Mouse (Mus musculus) T-helper 17 cell (primary cell): Measurements from ENCODE around the gene Dnah9.

Source experiments
- in situ Hi-C, 2 experiments: fragments of 300-600 bp; cut with MboI, MseI; formaldehyde crosslinking; loops; 1 replicate in 1 of 2; 2 replicates in 1 of 2; pipeline ENCODE4 v1.15.1; 2025; ENCODE audit warnings: high pct_unique_total_duplicates in 2 of 2

The Dnah9 gene

GRCm38 (mm10) chr11:65930359-65930758 lies 238.0 kb downstream of the Dnah9 start:
- in situ Hi-C loops, result no loop called here

- in situ Hi-C loops, result no loop called here
Observed at GRCm38 (mm10) chr11:65927962-65928361, 240.4 kb downstream of the Dnah9 start.

- in situ Hi-C loops, result no loop called here
Observed at GRCm38 (mm10) chr11:65918480-65919236, 249.7 kb downstream of the Dnah9 start.

GRCm38 (mm10) chr11:65909195-65909594 lies 259.2 kb downstream of the Dnah9 start:
- in situ Hi-C loops, result no loop called here

GRCm38 (mm10) chr11:65905487-65905886 lies 262.9 kb downstream of the Dnah9 start:
- in situ Hi-C loops, result no loop called here

GRCm38 (mm10) chr11:65903944-65904343 lies 264.4 kb downstream of the Dnah9 start:
- in situ Hi-C loops, result no loop called here

- in situ Hi-C loops, result loop anchor here in 1 of 2 experiments (10.0 kb wide), 1 partner anchor 1367 kb away; no protein-coding TSS in a partner anchor
Observed at GRCm38 (mm10) chr11:65881465-65881864, 286.9 kb downstream of the Dnah9 start.

GRCm38 (mm10) chr11:65877146-65877775 lies 291.1 kb downstream of the Dnah9 start:
- in situ Hi-C loops, result no loop called here

GRCm38 (mm10) chr11:65861476-65861875 lies 306.9 kb downstream of the Dnah9 start:
- in situ Hi-C loops, result loop anchor here in 1 of 2 experiments (10.0 kb wide), 1 partner anchor 847 kb away; no protein-coding TSS in a partner anchor

GRCm38 (mm10) chr11:65852066-65852465 lies 316.3 kb downstream of the Dnah9 start:
- in situ Hi-C loops, result loop anchor here in 1 of 2 experiments (10.0 kb wide), 1 partner anchor 367 kb away; no protein-coding TSS in a partner anchor

GRCm38 (mm10) chr11:65846446-65846845 lies 321.9 kb downstream of the Dnah9 start:
- in situ Hi-C loops, result no loop called here

GRCm38 (mm10) chr11:65838999-65839398 lies 329.4 kb downstream of the Dnah9 start:
- in situ Hi-C loops, result loop anchor here in 1 of 2 experiments (10.0 kb wide), 1 partner anchor 1056 kb away; no protein-coding TSS in a partner anchor

GRCm38 (mm10) chr11:65824556-65824955 lies 343.8 kb downstream of the Dnah9 start:
- in situ Hi-C loops, result loop anchor here (25.0 kb wide), 3 partner anchors 837 to 1263 kb away; partner anchors contain the start of genes Elac2 (in 1 of the 2), Myh3 (in 1 of the 2) and Tmem220 (in 1 of the 2)

GRCm38 (mm10) chr11:65820877-65821276 lies 347.5 kb downstream of the Dnah9 start:
- in situ Hi-C loops, result loop anchor here (25.0 kb wide), 3 partner anchors 834 to 1266 kb away; partner anchors contain the start of genes Elac2 (in 1 of the 2), Myh3 (in 1 of the 2) and Tmem220 (in 1 of the 2)

GRCm38 (mm10) chr11:65820280-65820679 lies 348.1 kb downstream of the Dnah9 start:
- in situ Hi-C loops, result loop anchor here (25.0 kb wide), 3 partner anchors 833 to 1267 kb away; partner anchors contain the start of genes Elac2 (in 1 of the 2), Myh3 (in 1 of the 2) and Tmem220 (in 1 of the 2)

GRCm38 (mm10) chr11:65818193-65818592 lies 350.2 kb downstream of the Dnah9 start:
- in situ Hi-C loops, result loop anchor here (5.0 to 25.0 kb wide), 4 partner anchors 76 to 1269 kb away; partner anchors contain the start of genes Elac2 (in 1 of the 2), Myh3 (in 1 of the 2) and Tmem220 (in 1 of the 2)

GRCm38 (mm10) chr11:65816237-65816636 lies 352.1 kb downstream of the Dnah9 start:
- in situ Hi-C loops, result loop anchor here (5.0 to 25.0 kb wide), 4 partner anchors 74 to 1271 kb away; partner anchors contain the start of genes Elac2 (in 1 of the 2), Myh3 (in 1 of the 2) and Tmem220 (in 1 of the 2)

- in situ Hi-C loops, result loop anchor here (25.0 kb wide), 3 partner anchors 827 to 1273 kb away; partner anchors contain the start of genes Elac2 (in 1 of the 2), Myh3 (in 1 of the 2) and Tmem220 (in 1 of the 2)
Observed at GRCm38 (mm10) chr11:65814381-65814780, 354.0 kb downstream of the Dnah9 start.

- in situ Hi-C loops, result loop anchor here (25.0 kb wide), 3 partner anchors 825 to 1275 kb away; partner anchors contain the start of genes Elac2 (in 1 of the 2), Myh3 (in 1 of the 2) and Tmem220 (in 1 of the 2)
Observed at GRCm38 (mm10) chr11:65812088-65812487, 356.3 kb downstream of the Dnah9 start.

- in situ Hi-C loops, result loop anchor here (25.0 kb wide), 3 partner anchors 820 to 1280 kb away; partner anchors contain the start of genes Elac2 (in 1 of the 2), Myh3 (in 1 of the 2) and Tmem220 (in 1 of the 2)
Observed at GRCm38 (mm10) chr11:65807601-65808000, 360.8 kb downstream of the Dnah9 start.

- in situ Hi-C loops, result loop anchor here (25.0 kb wide), 3 partner anchors 820 to 1280 kb away; partner anchors contain the start of genes Elac2 (in 1 of the 2), Myh3 (in 1 of the 2) and Tmem220 (in 1 of the 2)
Observed at GRCm38 (mm10) chr11:65806909-65807504, 361.3 kb downstream of the Dnah9 start, which contains the start of gene Zkscan6. TSS of gene Zkscan6 (plus strand) at chr11:65807175.
